Mouse (Mus musculus) megakaryocyte progenitor cell, adult 5-6 weeks (primary cell): Measurements from ENCODE around the gene Eif3g. TPM values are rescaled to one million over a fixed set of nuclear protein-coding genes. Genes with fewer than 3 reads are reported as not detected.
A peak's percentile ranks its signal among the peaks of the same experiment; 100 is the strongest.

Experiments used
- ATAC-seq: replicated peaks from 2 replicates; pipeline ENCODE4 v1.8.0; 2016; ENCODE audit warnings: mild to moderate bottlenecking, moderate TSS enrichment, inconsistent platforms; ENCODE audit not compliant: poor library complexity
- total RNA-seq, 2 experiments: library from RNA; stranded (forward) in 1 of 2; stranded (reverse) in 1 of 2; fragments of 157-497, 149-512 nt in 1 of 2; fragments of 200-1000 nt in 1 of 2; gene quantifications; 2 replicates each; pipeline versions ENCODE4 v1.2.3 to v1.2.4; 2015 to 2017

Gene Eif3g
- total RNA-seq, 2 experiments from 2014 or later: 211 to 234 TPM

DNA sequence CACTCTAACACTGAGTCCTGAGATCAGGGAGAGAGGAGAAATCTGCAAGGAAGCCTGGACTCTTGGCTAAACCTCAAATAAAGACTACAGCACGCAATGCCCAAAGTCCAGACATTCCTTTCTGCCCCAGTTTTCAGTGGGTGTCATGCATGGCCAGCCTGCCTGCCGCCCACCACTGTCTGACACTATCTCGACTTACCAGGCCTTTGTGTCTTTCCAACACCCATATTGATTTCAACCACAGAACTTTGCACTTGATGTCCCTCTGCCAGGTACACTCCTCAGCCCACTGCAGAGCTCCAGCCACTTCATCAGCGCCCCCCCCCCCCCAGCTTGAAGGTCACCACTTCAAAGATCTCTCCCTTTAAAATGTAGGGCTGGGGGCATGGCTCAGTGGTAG is 36.2 kb downstream of the Eif3g start:
- no peak for ATAC-seq

DNA sequence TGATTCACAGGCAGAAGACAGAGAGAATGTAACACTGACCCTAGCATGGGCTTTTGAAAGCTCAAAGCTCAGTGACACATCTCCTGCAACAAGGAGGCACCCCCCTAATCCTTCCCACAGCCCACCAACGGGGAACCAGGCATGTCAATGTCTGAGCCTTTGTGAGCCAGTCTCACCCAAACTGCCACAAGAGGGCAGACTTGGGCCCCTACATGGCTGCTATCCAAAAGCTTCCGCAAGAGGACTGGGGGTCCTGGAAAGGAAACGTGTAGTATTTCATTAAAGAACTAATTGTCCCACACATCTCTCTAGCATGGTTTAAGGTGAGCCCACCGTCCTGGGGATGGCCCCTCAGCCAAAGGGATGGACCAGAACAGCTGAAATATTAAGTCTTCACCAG is 36.6 kb downstream of the Eif3g start:
- peak; percentile 61 for ATAC-seq

DNA sequence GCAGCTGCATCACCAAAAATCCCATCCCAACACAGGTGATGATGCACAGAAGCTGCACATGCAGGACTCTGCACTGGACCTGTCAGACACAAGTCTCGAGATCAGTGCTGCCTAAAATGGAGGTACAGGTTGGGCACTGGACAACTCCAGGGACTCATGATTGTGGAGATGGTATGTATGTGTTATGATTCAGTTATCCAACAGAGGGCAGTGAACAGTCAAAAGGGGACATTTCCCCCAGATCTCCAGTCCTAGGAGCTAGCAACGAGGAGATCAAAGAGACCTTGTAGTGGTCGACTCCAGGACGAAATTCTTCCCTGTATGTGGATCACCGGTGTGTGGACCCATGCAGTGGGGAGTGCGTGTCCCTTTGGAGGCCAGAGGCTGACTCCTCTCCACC is 38.5 kb downstream of the Eif3g start:
- peak; percentile 32; the same call in 1 of the 2 replicates for ATAC-seq

DNA sequence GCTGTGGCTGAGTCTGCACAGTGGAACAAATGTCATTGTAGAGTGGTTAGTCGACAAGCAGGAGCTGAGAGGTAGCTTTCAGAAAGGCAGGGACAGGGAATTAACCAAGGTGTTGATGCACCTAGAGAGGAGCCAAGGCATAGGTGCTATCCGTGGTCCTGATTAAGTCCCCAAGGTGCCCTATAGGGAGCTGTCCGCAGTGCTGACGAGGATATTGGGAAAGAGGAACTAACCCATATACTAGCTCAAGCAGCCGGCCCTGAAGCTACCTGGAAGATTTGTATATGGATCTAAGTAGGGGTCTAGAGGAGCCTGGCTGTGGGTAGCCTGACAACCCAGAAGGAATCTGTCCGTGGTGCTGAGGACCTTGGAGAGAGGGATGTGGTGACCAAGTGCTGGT is 41.3 kb downstream of the Eif3g start:
- peak; percentile 99 for ATAC-seq

DNA sequence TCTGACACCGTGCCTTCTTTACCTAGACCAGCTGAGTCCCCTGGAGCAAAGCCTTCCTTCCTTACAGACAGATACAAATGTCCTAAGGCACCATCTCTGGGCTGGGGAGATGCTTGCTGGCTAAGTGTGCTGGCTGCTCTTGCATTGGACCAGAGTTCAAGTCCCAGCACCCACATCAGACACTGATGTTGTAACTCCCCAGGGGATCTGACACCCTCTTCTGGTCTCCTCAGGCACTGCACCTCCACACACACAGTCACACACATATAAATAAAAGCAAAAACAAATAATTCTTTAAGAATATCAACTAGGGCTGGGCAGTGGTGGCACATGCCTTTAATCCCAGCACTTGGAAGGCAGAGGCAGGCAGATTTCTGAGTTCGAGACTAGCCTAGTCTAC is 48.2 kb downstream of the Eif3g start:
- no peak; the same call in 1 of the 2 replicates for ATAC-seq

Other genes starting within 250 kb of the Eif3g start
- 14.7 and 18.5 TPM in 2 replicates for gene Pin1, start 246.5 kb downstream of the Eif3g start, total RNA-seq (2015)
- 14.7 and 19.1 TPM in 2 replicates for gene Pin1, start 246.5 kb downstream of the Eif3g start, total RNA-seq (2017)
- 0.27 and 0.32 TPM in 2 replicates for gene Olfm2, start 152.3 kb downstream of the Eif3g start, total RNA-seq (2015)
- 0.34 TPM in 1 of 2 replicates, not detected in the other for gene Olfm2, start 152.3 kb downstream of the Eif3g start, total RNA-seq (2017)
- gene Col5a3, start 83.6 kb downstream of the Eif3g start, total RNA-seq (2015): 0.37 and 0.42 TPM in 2 replicates
- gene Col5a3, start 83.6 kb downstream of the Eif3g start, total RNA-seq (2017): 0.29 and 0.54 TPM in 2 replicates
- gene Rdh8, start 80.1 kb downstream of the Eif3g start, total RNA-seq (2015): not detected in 2 replicates
- gene Rdh8, start 80.1 kb downstream of the Eif3g start, total RNA-seq (2017): not detected in 2 replicates
- gene A230050P20Rik, start 30.0 kb downstream of the Eif3g start, total RNA-seq (2015): 11.8 and 16.3 TPM in 2 replicates
- gene A230050P20Rik, start 30.0 kb downstream of the Eif3g start, total RNA-seq (2017): 18.1 and 24.1 TPM in 2 replicates
- 0.73 and 0.81 TPM in 2 replicates for gene Angptl6, start 18.9 kb downstream of the Eif3g start, total RNA-seq (2015)
- gene Angptl6, start 18.9 kb downstream of the Eif3g start, total RNA-seq (2017): 0.54 and 0.87 TPM in 2 replicates
- gene Ppan, start 10.4 kb downstream of the Eif3g start, total RNA-seq (2015): 46.8 and 49.6 TPM in 2 replicates
- 147 and 151 TPM in 2 replicates for gene Ppan, start 10.4 kb downstream of the Eif3g start, total RNA-seq (2017)
- 109 and 114 TPM in 2 replicates for gene Dnmt1, start 61.3 kb upstream of the Eif3g start, total RNA-seq (2015)
- gene Dnmt1, start 61.3 kb upstream of the Eif3g start, total RNA-seq (2017): 222 and 314 TPM in 2 replicates
- gene S1pr2, start 78.2 kb upstream of the Eif3g start, total RNA-seq (2015): 4.7 and 5.2 TPM in 2 replicates
- gene S1pr2, start 78.2 kb upstream of the Eif3g start, total RNA-seq (2017): 1.8 and 2.5 TPM in 2 replicates
- 42.0 and 48.1 TPM in 2 replicates for gene Mrpl4, start 104.1 kb upstream of the Eif3g start, total RNA-seq (2015)
- gene Mrpl4, start 104.1 kb upstream of the Eif3g start, total RNA-seq (2017): 44.1 and 50.7 TPM in 2 replicates
- 5.3 and 6.9 TPM in 2 replicates for gene Icam1, start 117.4 kb upstream of the Eif3g start, total RNA-seq (2015)
- 9.2 and 9.8 TPM in 2 replicates for gene Icam1, start 117.4 kb upstream of the Eif3g start, total RNA-seq (2017)
- 4.5 and 7.8 TPM in 2 replicates for gene Icam4, start 130.8 kb upstream of the Eif3g start, total RNA-seq (2015)
- 3.7 and 4.0 TPM in 2 replicates for gene Icam4, start 130.8 kb upstream of the Eif3g start, total RNA-seq (2017)
- not detected in 2 replicates for gene Icam5, start 133.4 kb upstream of the Eif3g start, total RNA-seq (2015)
- 0.21 and 0.24 TPM in 2 replicates for gene Icam5, start 133.4 kb upstream of the Eif3g start, total RNA-seq (2017)
- gene Zglp1, start 168.5 kb upstream of the Eif3g start, total RNA-seq (2015): 1.6 TPM in 1 of 2 replicates, not detected in the other
- gene Zglp1, start 168.5 kb upstream of the Eif3g start, total RNA-seq (2017): 0.96 TPM in 1 of 2 replicates, not detected in the other
- gene Gm49373, start 174.5 kb upstream of the Eif3g start, total RNA-seq (2015): 1.0 and 1.9 TPM in 2 replicates
- gene Gm49373, start 174.5 kb upstream of the Eif3g start, total RNA-seq (2017): not detected in 2 replicates
- 20.5 and 25.2 TPM in 2 replicates for gene Fdx1l, start 175.0 kb upstream of the Eif3g start, total RNA-seq (2015)
- 41.5 and 64.8 TPM in 2 replicates for gene Fdx1l, start 175.0 kb upstream of the Eif3g start, total RNA-seq (2017)
- 64.5 and 66.7 TPM in 2 replicates for gene Gm38431, start 193.4 kb upstream of the Eif3g start, total RNA-seq (2015)
- gene Gm38431, start 193.4 kb upstream of the Eif3g start, total RNA-seq (2017): 4.0 and 4.5 TPM in 2 replicates
- 48.4 and 60.3 TPM in 2 replicates for gene Raver1, start 193.4 kb upstream of the Eif3g start, total RNA-seq (2015)
- 28.4 and 30.0 TPM in 2 replicates for gene Raver1, start 193.4 kb upstream of the Eif3g start, total RNA-seq (2017)
- gene Tyk2, start 232.6 kb upstream of the Eif3g start, total RNA-seq (2015): 12.0 and 12.5 TPM in 2 replicates
- gene Tyk2, start 232.6 kb upstream of the Eif3g start, total RNA-seq (2017): 16.7 and 17.9 TPM in 2 replicates